Mouse (Mus musculus): Measurements from ENCODE around the gene Rapgef4. TPM values are rescaled to one million over a fixed set of nuclear protein-coding genes. Genes with fewer than 3 reads are reported as not detected.

Gene Rapgef4
- polyA plus RNA-seq, 1 experiment from 2014 or later = 3.0 TPM

- no peak overlapping the region for H3K4me3 ChIP-seq (ENCODE audit: control insufficient read depth in 1 of 2, insufficient read depth in 1 of 2, low read depth in 1 of 2, low read length in 2 of 2)
- peaks cover 5 to 19% of the 10 kb centered on the region in 2 experiments for H3K4me1 ChIP-seq (ENCODE audit: control insufficient read depth in 2 of 2, insufficient read depth in 2 of 2, low read length in 2 of 2)
- no peak for ATAC-seq (ENCODE audit: insufficient number of reproducible peaks, insufficient read depth, low FRiP score, low read depth)
- H3K9ac ChIP-seq (ENCODE audit: low read length) = no peak overlapping the region
- H3K4me2 ChIP-seq (ENCODE audit: low read length) = no peak overlapping the region
- H3K27me3 ChIP-seq (ENCODE audit: control insufficient read depth, insufficient read depth, low read length) = no peaks in the 10 kb centered on the region
- 35% methylated on average over 10 of the region's 10 CpGs for WGBS
- no peaks in the 10 kb centered on the region for H3K9me3 ChIP-seq (ENCODE audit: control insufficient read depth, low read length)
- no peaks in the 10 kb centered on the region for H3K36me3 ChIP-seq (ENCODE audit: control insufficient read depth, insufficient read depth, low read length)
- H3K27ac ChIP-seq (replicated peaks in 1 of 2; ENCODE audit: control insufficient read depth in 1 of 2, insufficient read depth in 1 of 2, low read depth in 2 of 2, low read length in 2 of 2) = no peak overlapping the region
These were observed 165.0 kb downstream of the Rapgef4 start for GRCm38 (mm10) chr2:72146061-72146460.

GRCm38 (mm10) chr2:72147246-72147645 lies 166.2 kb downstream of the Rapgef4 start:
- no peaks in the 10 kb centered on the region for H3K36me3 ChIP-seq (ENCODE audit: control insufficient read depth, insufficient read depth, low read length)
- H3K9me3 ChIP-seq (ENCODE audit: control insufficient read depth, low read length) = no peaks in the 10 kb centered on the region
- no peak for ATAC-seq (ENCODE audit: insufficient number of reproducible peaks, insufficient read depth, low FRiP score, low read depth)
- no peaks in the 10 kb centered on the region for H3K27me3 ChIP-seq (ENCODE audit: control insufficient read depth, insufficient read depth, low read length)
- H3K9ac ChIP-seq (ENCODE audit: low read length) = no peak overlapping the region
- no peak overlapping the region for H3K27ac ChIP-seq (replicated peaks in 1 of 2; ENCODE audit: control insufficient read depth in 1 of 2, insufficient read depth in 1 of 2, low read depth in 2 of 2, low read length in 2 of 2)
- H3K4me3 ChIP-seq (ENCODE audit: control insufficient read depth in 1 of 2, insufficient read depth in 1 of 2, low read depth in 1 of 2, low read length in 2 of 2) = no peak overlapping the region
- peaks cover 10 to 19% of the 10 kb centered on the region in 2 experiments for H3K4me1 ChIP-seq (ENCODE audit: control insufficient read depth in 2 of 2, insufficient read depth in 2 of 2, low read length in 2 of 2)
- H3K4me2 ChIP-seq (ENCODE audit: low read length) = no peak overlapping the region
- WGBS = 87% methylated on average over 7 of the region's 7 CpGs

GRCm38 (mm10) chr2:72147695-72148094 lies 166.7 kb downstream of the Rapgef4 start:
- Histone ChIP-seq H3K36me3 (ENCODE audit: control insufficient read depth, insufficient read depth, low read length) (no peaks in the 10 kb centered on the region), H3K27ac (replicated peaks in 1 of 2; ENCODE audit: control insufficient read depth in 1 of 2, insufficient read depth in 1 of 2, low read depth in 2 of 2, low read length in 2 of 2) (no peak overlapping the region), H3K4me3 (ENCODE audit: control insufficient read depth in 1 of 2, insufficient read depth in 1 of 2, low read depth in 1 of 2, low read length in 2 of 2) (no peak overlapping the region), H3K27me3 (ENCODE audit: control insufficient read depth, insufficient read depth, low read length) (no peaks in the 10 kb centered on the region), H3K9me3 (ENCODE audit: control insufficient read depth, low read length) (no peaks in the 10 kb centered on the region), H3K4me1 (ENCODE audit: control insufficient read depth in 2 of 2, insufficient read depth in 2 of 2, low read length in 2 of 2) (peaks cover 10 to 19% of the 10 kb centered on the region in 2 experiments), H3K4me2 (ENCODE audit: low read length) (no peak overlapping the region), H3K9ac (ENCODE audit: low read length) (no peak overlapping the region)
- 70% methylated on average over 6 of the region's 6 CpGs for WGBS
- no peak for ATAC-seq (ENCODE audit: insufficient number of reproducible peaks, insufficient read depth, low FRiP score, low read depth)

GRCm38 (mm10) chr2:72148647-72149046 lies 167.6 kb downstream of the Rapgef4 start:
- Histone ChIP-seq H3K9me3 (ENCODE audit: control insufficient read depth, low read length) (no peaks in the 10 kb centered on the region), H3K4me1 (ENCODE audit: control insufficient read depth in 2 of 2, insufficient read depth in 2 of 2, low read length in 2 of 2) (peaks cover 13 to 19% of the 10 kb centered on the region in 2 experiments), H3K27ac (replicated peaks in 1 of 2; ENCODE audit: control insufficient read depth in 1 of 2, insufficient read depth in 1 of 2, low read depth in 2 of 2, low read length in 2 of 2) (no peak overlapping the region), H3K4me3 (ENCODE audit: control insufficient read depth in 1 of 2, insufficient read depth in 1 of 2, low read depth in 1 of 2, low read length in 2 of 2) (no peak overlapping the region), H3K4me2 (ENCODE audit: low read length) (no peak overlapping the region), H3K36me3 (ENCODE audit: control insufficient read depth, insufficient read depth, low read length) (no peaks in the 10 kb centered on the region), H3K9ac (ENCODE audit: low read length) (no peak overlapping the region), H3K27me3 (ENCODE audit: control insufficient read depth, insufficient read depth, low read length) (no peaks in the 10 kb centered on the region)
- ATAC-seq (ENCODE audit: insufficient number of reproducible peaks, insufficient read depth, low FRiP score, low read depth) = no peak
- 40% methylated on average over 4 of the region's 4 CpGs for WGBS

GRCm38 (mm10) chr2:72149059-72149458 lies 168.0 kb downstream of the Rapgef4 start:
- no peaks in the 10 kb centered on the region for H3K27me3 ChIP-seq (ENCODE audit: control insufficient read depth, insufficient read depth, low read length)
- no peak overlapping the region for H3K9ac ChIP-seq (ENCODE audit: low read length)
- H3K36me3 ChIP-seq (ENCODE audit: control insufficient read depth, insufficient read depth, low read length) = no peaks in the 10 kb centered on the region
- H3K4me3 ChIP-seq (ENCODE audit: control insufficient read depth in 1 of 2, insufficient read depth in 1 of 2, low read depth in 1 of 2, low read length in 2 of 2) = no peak overlapping the region
- ATAC-seq (ENCODE audit: insufficient number of reproducible peaks, insufficient read depth, low FRiP score, low read depth) = no peak
- no peak overlapping the region for H3K4me2 ChIP-seq (ENCODE audit: low read length)
- no peak overlapping the region for H3K27ac ChIP-seq (replicated peaks in 1 of 2; ENCODE audit: control insufficient read depth in 1 of 2, insufficient read depth in 1 of 2, low read depth in 2 of 2, low read length in 2 of 2)
- no peaks in the 10 kb centered on the region for H3K9me3 ChIP-seq (ENCODE audit: control insufficient read depth, low read length)
- WGBS = 23% methylated on average over 4 of the region's 4 CpGs
- H3K4me1 ChIP-seq (ENCODE audit: control insufficient read depth in 2 of 2, insufficient read depth in 2 of 2, low read length in 2 of 2) = peaks cover 13 to 19% of the 10 kb centered on the region in 2 experiments

- 56% methylated on average over 9 of the region's 9 CpGs for WGBS
- Histone ChIP-seq H3K4me2 (ENCODE audit: low read length) (no peak overlapping the region), H3K9me3 (ENCODE audit: control insufficient read depth, low read length) (no peaks in the 10 kb centered on the region), H3K4me3 (ENCODE audit: control insufficient read depth in 1 of 2, insufficient read depth in 1 of 2, low read depth in 1 of 2, low read length in 2 of 2) (no peak overlapping the region), H3K27me3 (ENCODE audit: control insufficient read depth, insufficient read depth, low read length) (no peaks in the 10 kb centered on the region), H3K4me1 (ENCODE audit: control insufficient read depth in 2 of 2, insufficient read depth in 2 of 2, low read length in 2 of 2) (peaks cover 13 to 16% of the 10 kb centered on the region in 2 experiments), H3K36me3 (ENCODE audit: control insufficient read depth, insufficient read depth, low read length) (no peaks in the 10 kb centered on the region), H3K27ac (replicated peaks in 1 of 2; ENCODE audit: control insufficient read depth in 1 of 2, insufficient read depth in 1 of 2, low read depth in 2 of 2, low read length in 2 of 2) (peak overlapping the region; percentile 12 to 42; a peak in 2 of 4 replicates), H3K9ac (ENCODE audit: low read length) (no peak overlapping the region)
- peak; percentile 75; the same call in 1 of the 2 replicates for ATAC-seq (ENCODE audit: insufficient number of reproducible peaks, insufficient read depth, low FRiP score, low read depth)
These were observed 170.9 kb downstream of the Rapgef4 start for GRCm38 (mm10) chr2:72151792-72152554.

DNA sequence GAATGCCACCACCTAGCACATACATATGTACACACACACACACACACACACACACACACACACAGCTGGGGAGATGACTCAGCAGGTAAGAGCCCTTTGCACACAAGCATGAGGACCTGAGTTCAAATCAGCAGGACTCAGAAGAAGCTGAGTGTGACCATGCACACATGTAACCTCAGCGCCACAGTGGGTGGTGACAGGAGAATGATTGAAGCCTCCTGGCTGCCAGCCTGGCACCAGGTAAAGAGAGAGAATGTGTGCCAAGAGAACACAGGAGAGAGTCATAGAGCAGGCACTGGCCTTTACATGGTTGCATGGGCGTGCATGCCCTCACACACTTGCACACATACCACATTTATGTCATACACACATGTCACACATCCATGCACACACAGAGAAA lies 171.7 kb downstream of the Rapgef4 start:
- Histone ChIP-seq H3K36me3 (ENCODE audit: control insufficient read depth, insufficient read depth, low read length) (no peaks in the 10 kb centered on the region), H3K9me3 (ENCODE audit: control insufficient read depth, low read length) (no peaks in the 10 kb centered on the region), H3K27me3 (ENCODE audit: control insufficient read depth, insufficient read depth, low read length) (no peaks in the 10 kb centered on the region), H3K9ac (ENCODE audit: low read length) (no peak overlapping the region), H3K4me1 (ENCODE audit: control insufficient read depth in 2 of 2, insufficient read depth in 2 of 2, low read length in 2 of 2) (peaks cover 18 to 21% of the 10 kb centered on the region in 2 experiments), H3K4me2 (ENCODE audit: low read length) (no peak overlapping the region), H3K4me3 (ENCODE audit: control insufficient read depth in 1 of 2, insufficient read depth in 1 of 2, low read depth in 1 of 2, low read length in 2 of 2) (no peak overlapping the region), H3K27ac (replicated peaks in 1 of 2; ENCODE audit: control insufficient read depth in 1 of 2, insufficient read depth in 1 of 2, low read depth in 2 of 2, low read length in 2 of 2) (no peak overlapping the region)
- ATAC-seq (ENCODE audit: insufficient number of reproducible peaks, insufficient read depth, low FRiP score, low read depth) = no peak
- WGBS = 97% methylated on average over 2 of the region's 2 CpGs

DNA sequence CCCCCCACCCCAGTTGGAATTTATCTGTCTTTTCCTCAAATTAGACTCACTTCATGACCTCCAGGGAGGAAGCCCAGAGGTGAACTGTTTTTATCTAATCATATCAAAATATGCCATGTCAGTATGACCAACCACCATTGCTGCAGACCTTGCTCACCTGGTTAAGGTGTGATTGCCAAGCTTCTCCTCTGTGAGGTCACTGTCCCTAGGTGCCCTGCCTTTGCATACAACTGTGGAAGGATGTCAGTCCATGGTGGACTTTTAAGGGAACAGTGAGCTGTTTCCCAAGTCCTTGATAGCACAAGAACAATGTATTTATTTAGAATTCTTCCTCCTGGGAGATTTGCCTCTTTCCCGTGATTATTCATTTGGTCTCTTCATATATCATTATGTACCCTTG lies 172.8 kb downstream of the Rapgef4 start:
- H3K27ac ChIP-seq (replicated peaks in 1 of 2; ENCODE audit: control insufficient read depth in 1 of 2, insufficient read depth in 1 of 2, low read depth in 2 of 2, low read length in 2 of 2) = no peak overlapping the region
- no peaks in the 10 kb centered on the region for H3K9me3 ChIP-seq (ENCODE audit: control insufficient read depth, low read length)
- ATAC-seq (ENCODE audit: insufficient number of reproducible peaks, insufficient read depth, low FRiP score, low read depth) = no peak
- 83% methylated on average over 1 of the region's 1 CpGs for WGBS
- no peak overlapping the region for H3K4me2 ChIP-seq (ENCODE audit: low read length)
- no peaks in the 10 kb centered on the region for H3K27me3 ChIP-seq (ENCODE audit: control insufficient read depth, insufficient read depth, low read length)
- H3K4me3 ChIP-seq (ENCODE audit: control insufficient read depth in 1 of 2, insufficient read depth in 1 of 2, low read depth in 1 of 2, low read length in 2 of 2) = no peak overlapping the region
- no peaks in the 10 kb centered on the region for H3K36me3 ChIP-seq (ENCODE audit: control insufficient read depth, insufficient read depth, low read length)
- peaks cover 21 to 23% of the 10 kb centered on the region in 2 experiments for H3K4me1 ChIP-seq (ENCODE audit: control insufficient read depth in 2 of 2, insufficient read depth in 2 of 2, low read length in 2 of 2)
- no peak overlapping the region for H3K9ac ChIP-seq (ENCODE audit: low read length)
